Mouse (Mus musculus) neural tube, embryonic 14.5 days (tissue): Measurements from ENCODE around the gene Armh2. TPM values are rescaled to one million over a fixed set of nuclear protein-coding genes. Genes with fewer than 3 reads are reported as not detected.

Experiments used
- ATAC-seq: fragments of 200-750 bp; cut with Nextera tagmentation; 2 replicates; pipeline ENCODE4 v1.8.0; 2017; ENCODE audit warnings: low read depth, mild to moderate bottlenecking, moderate TSS enrichment, moderate library complexity
- H3K27ac ChIP-seq: fragments of 300-500 bp; sonication (generic); 2 replicates; pipeline ENCODE4 v1.5.1; 2014; ENCODE audit warnings: low read depth, mild to moderate bottlenecking, control low read depth, low read length, moderate library complexity, mixed read lengths
- H3K27me3 ChIP-seq: fragments of 300-500 bp; sonication (generic); 2 replicates; pipeline ENCODE4 v1.6.1; 2014; ENCODE audit warnings: low read length; ENCODE audit not compliant: control insufficient read depth, insufficient read depth
- H3K36me3 ChIP-seq: fragments of 300-500 bp; sonication (generic); 2 replicates; pipeline ENCODE4 v1.6.1; 2014; ENCODE audit warnings: low read length, mixed read lengths; ENCODE audit not compliant: control insufficient read depth, insufficient read depth
- H3K4me1 ChIP-seq: fragments of 300-500 bp; sonication (generic); 2 replicates; pipeline ENCODE4 v1.6.1; 2014; ENCODE audit warnings: low read length; ENCODE audit not compliant: control insufficient read depth, insufficient read depth
- H3K4me2 ChIP-seq: fragments of 300-500 bp; sonication (generic); 2 replicates; pipeline ENCODE4 v1.6.1; 2014; ENCODE audit warnings: mild to moderate bottlenecking, low read depth, low read length, control low read depth
- H3K4me3 ChIP-seq: fragments of 300-500 bp; sonication (generic); 2 replicates; pipeline ENCODE4 v1.5.1; 2014; ENCODE audit warnings: low read depth, low read length, control low read depth, mixed read lengths
- H3K9ac ChIP-seq: fragments of 300-500 bp; sonication (generic); replicated peaks from 2 replicates; pipeline ENCODE4 v1.6.1; 2014; ENCODE audit warnings: low read depth, mild to moderate bottlenecking, control low read depth, low read length, mixed read lengths
- H3K9me3 ChIP-seq: fragments of 300-500 bp; sonication (generic); 2 replicates; pipeline ENCODE4 v1.6.1; 2016; ENCODE audit warnings: low read length; ENCODE audit not compliant: control insufficient read depth
- WGBS: fragments of 180-500 bp; shearing (Covaris S2); extraction: QIAGEN DNeasy Blood & Tissue Kit; methylation state at CpG from one replicate; pipeline ENCODE4 v1.1.7; 2014; 5-methylcytosine and 5-hydroxymethylcytosine counted together
- polyA plus RNA-seq: library from polyadenylated mRNA; unstranded; fragments of >200 nt; fragmentation: Nextera tagmentation; extraction: Ambion mirVana; gene quantifications from 2 replicates; pipeline ENCODE4 v1.2.1, GENCODE M21; 2014

Gene Armh2
- polyA plus RNA-seq, 1 experiment from 2014 or later = not detected

DNA sequence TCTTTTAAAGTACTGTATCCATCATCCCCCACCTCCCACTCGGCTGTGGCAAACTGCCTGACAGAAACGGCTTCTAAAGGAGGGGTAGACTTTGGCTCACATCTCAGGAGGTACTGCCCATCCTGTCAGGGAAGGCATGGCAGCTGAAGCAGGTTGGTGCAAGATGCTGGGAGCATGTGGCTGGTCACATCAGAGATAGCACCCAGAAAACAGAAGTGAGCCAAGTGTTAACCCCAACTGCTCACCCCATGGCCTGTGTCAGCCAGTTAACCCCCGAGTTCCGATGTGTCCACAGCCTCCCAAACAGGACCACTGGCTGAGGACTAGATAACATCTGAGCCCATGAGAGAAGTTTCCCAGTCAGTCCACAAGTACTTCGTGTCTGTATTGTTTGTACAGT is 25.4 kb upstream of the Armh2 start:
- Histone ChIP-seq H3K9ac (no peak overlapping the region), H3K36me3 (peaks cover 15% of the 10 kb centered on the region; the same call in 1 of the 2 replicates), H3K27me3 (no peaks in the 10 kb centered on the region), H3K27ac (no peak overlapping the region), H3K9me3 (no peaks in the 10 kb centered on the region), H3K4me2 (no peak overlapping the region), H3K4me1 (no peaks in the 10 kb centered on the region), H3K4me3 (no peak overlapping the region)
- 60% methylated on average over 5 of the region's 5 CpGs for WGBS
- no peak for ATAC-seq

DNA sequence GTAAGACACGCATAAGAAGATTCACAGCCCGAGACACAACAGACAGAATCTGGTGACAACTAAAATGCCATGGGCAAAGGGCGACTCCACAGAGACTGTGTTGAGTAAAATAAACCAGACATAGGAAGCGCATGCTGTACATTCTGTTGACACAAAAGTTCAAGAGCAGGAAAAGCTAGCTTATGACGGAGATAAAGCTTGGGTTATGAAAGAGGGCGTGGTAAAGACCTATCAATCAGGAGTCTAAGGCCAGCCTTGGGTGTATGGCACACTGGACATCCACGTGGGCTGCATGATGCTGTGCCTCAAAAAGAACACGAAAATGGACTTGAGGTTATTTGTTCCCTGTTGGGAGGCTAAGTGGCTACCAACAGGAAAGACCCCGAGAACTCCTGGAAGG is 24.6 kb upstream of the Armh2 start:
- Histone ChIP-seq H3K36me3 (peaks cover 15% of the 10 kb centered on the region; the same call in 1 of the 2 replicates), H3K9me3 (no peaks in the 10 kb centered on the region), H3K4me2 (no peak overlapping the region), H3K27ac (no peak overlapping the region), H3K27me3 (no peaks in the 10 kb centered on the region), H3K9ac (no peak overlapping the region), H3K4me3 (no peak overlapping the region), H3K4me1 (no peaks in the 10 kb centered on the region)
- no peak for ATAC-seq
- WGBS = 84% methylated on average over 9 of the region's 9 CpGs

DNA sequence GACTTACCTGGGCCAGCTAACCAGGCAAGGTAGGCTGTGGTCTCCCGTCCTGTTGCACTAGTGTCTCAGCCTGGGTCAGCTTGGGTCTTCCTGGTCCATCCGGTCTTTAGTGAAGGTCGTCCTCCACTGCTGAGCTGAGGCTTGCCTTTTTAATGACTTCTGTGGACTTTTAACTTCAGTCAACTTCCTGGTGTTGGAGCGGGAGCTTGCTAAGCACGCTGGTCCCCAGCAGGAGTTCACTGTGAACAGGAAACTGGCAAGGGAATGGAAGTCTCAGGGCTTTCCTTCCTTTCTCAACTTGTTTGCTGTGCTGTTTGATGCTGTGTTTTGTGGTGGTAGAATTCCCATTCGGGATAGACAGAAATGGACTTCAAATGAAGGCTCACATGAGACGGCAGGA is 23.4 kb upstream of the Armh2 start:
- no peak for ATAC-seq
- Histone ChIP-seq H3K9ac (no peak overlapping the region), H3K9me3 (no peaks in the 10 kb centered on the region), H3K27ac (no peak overlapping the region), H3K4me1 (no peaks in the 10 kb centered on the region), H3K4me2 (no peak overlapping the region), H3K4me3 (no peak overlapping the region), H3K27me3 (no peaks in the 10 kb centered on the region), H3K36me3 (peaks cover 15% of the 10 kb centered on the region; the same call in 1 of the 2 replicates)
- WGBS = 77% methylated on average over 7 of the region's 7 CpGs

DNA sequence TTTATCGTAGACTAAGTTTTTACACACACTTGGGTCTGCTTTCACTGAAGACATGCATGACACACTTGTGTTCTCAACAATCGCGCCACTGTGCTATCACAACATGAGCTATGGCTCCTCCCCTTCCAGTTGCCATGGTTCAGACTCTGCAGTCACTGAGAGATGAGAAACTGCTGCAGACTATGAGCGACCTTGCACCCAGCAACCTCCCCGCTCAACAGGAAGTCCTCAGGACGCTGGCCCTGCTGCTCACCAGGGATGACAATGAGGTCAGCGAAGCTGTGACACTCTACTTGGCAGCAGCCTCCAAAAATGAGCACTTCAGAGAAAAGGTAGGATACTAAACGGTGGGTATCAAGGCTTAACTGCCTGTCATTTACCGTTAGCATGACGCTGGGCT is 19.5 kb upstream of the Armh2 start:
- Histone ChIP-seq H3K27me3 (no peaks in the 10 kb centered on the region), H3K4me1 (no peaks in the 10 kb centered on the region), H3K9me3 (no peaks in the 10 kb centered on the region), H3K36me3 (peaks cover 8% of the 10 kb centered on the region; the same call in 1 of the 2 replicates), H3K4me2 (no peak overlapping the region), H3K27ac (no peak overlapping the region), H3K4me3 (no peak overlapping the region), H3K9ac (no peak overlapping the region)
- ATAC-seq = no peak
- 77% methylated on average over 10 of the region's 10 CpGs for WGBS

DNA sequence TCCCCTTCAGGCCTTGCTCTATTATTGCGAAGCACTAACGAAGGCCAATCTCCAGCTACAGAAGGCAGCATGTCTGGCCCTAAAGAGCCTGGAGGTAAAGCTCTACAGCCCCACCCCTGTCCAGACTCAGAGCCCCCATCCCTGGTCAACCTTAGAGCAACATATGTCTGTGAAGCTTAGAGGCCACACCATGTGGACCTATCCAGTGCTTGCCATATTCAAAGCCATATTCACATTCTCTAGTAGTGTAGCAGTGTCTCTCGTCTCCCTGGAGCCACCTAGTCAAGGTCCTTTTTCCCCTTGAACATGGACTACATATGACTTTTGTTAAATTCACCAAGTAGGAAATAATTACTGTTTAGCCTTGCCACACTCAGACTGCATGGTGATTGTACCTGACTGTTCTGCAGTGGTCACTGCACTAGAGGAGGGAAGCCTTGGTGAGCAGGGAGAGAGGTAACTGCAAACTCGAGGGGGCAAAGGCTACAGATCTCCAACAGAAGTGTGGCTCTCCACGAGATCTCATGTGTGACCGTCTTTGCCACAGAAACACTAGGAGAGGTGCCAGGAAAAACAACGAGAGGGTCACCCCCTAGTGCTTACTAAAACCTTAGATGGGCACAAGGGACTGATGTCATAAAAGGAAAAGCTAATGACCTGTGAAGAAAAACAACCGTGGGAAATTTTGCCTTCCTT is 17.2 kb upstream of the Armh2 start:
- no peaks in the 10 kb centered on the region for H3K27me3 ChIP-seq
- H3K27ac ChIP-seq = no peak overlapping the region
- no peak overlapping the region for H3K9ac ChIP-seq
- 54% methylated on average over 8 of the region's 8 CpGs for WGBS
- H3K9me3 ChIP-seq = no peaks in the 10 kb centered on the region
- no peaks in the 10 kb centered on the region for H3K4me1 ChIP-seq
- no peak for ATAC-seq
- H3K36me3 ChIP-seq = peaks cover 5% of the 10 kb centered on the region; the same call in 1 of the 2 replicates
- H3K4me2 ChIP-seq = no peak overlapping the region
- H3K4me3 ChIP-seq = no peak overlapping the region

DNA sequence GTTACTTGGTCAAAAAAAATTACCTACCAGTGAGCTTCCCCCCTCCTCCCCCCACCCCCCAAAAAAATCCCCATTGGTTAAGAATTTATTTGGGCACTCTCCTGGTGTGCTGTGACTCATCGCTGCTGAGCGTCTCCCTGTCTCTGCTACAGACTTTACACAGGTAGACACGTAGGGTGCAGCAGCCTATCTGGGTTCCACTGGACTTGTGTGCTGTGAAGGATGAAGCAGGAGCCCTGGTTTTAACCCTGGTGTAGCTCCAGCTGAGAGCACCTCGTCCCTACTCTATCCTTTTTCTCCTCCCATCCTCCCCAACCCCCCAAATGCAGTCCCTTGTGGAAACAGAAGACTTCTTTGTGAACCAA is 16.7 kb upstream of the Armh2 start:
- Histone ChIP-seq H3K36me3 (peaks cover 5% of the 10 kb centered on the region; the same call in 1 of the 2 replicates), H3K4me1 (no peaks in the 10 kb centered on the region), H3K27ac (no peak overlapping the region), H3K27me3 (no peaks in the 10 kb centered on the region), H3K4me2 (no peak overlapping the region), H3K9me3 (no peaks in the 10 kb centered on the region), H3K4me3 (no peak overlapping the region), H3K9ac (no peak overlapping the region)
- no peak for ATAC-seq
- WGBS = 44% methylated on average over 4 of the region's 4 CpGs

DNA sequence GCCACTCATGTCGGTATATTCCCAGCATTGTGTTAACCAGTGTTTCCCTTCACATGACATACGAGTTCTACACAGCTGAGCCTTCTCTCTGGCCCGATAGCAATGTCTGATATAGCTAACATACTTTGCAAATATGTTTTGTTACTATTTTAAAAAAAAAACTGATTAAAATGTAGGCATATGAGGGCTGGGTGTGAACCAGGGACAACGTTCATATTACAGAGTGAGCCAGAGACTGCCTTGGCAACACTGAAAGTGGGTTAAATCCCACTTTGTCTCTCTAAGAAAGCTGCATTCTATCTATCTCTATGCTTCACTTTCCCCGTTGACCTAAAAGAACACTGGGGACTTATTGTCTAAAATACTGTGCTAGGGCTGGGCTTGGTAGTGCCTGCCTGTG is 11.9 kb upstream of the Armh2 start:
- no peak overlapping the region for H3K4me2 ChIP-seq
- H3K9me3 ChIP-seq = no peaks in the 10 kb centered on the region
- peaks cover 5% of the 10 kb centered on the region; the same call in 1 of the 2 replicates for H3K36me3 ChIP-seq
- H3K27me3 ChIP-seq = no peaks in the 10 kb centered on the region
- whole genome bisulfite sequencing = 93% methylated on average over 5 of the region's 5 CpGs
- no peak overlapping the region for H3K4me3 ChIP-seq
- H3K4me1 ChIP-seq = no peaks in the 10 kb centered on the region
- no peak for ATAC-seq
- no peak overlapping the region for H3K9ac ChIP-seq
- no peak overlapping the region for H3K27ac ChIP-seq

DNA sequence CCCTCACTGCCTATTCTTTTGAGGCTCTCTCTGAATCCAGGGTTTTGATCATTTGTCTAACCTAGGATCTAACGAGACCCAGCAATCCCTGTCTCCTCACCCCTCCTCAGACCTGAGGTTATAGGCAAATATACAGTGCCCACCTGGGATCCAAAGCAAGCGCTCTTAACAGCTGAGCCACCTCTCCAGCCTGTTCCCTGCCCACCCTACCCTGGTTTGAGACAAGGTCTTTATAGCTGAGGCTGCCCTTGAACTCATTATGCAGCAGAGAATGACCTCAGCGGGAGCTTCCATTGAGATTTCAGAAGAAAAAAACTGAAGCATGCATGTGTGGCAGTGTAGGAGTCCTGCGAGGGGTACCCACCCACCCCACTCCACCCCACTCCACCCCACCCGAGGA is 6.5 kb upstream of the Armh2 start:
- no peak for ATAC-seq
- Histone ChIP-seq H3K36me3 (no peaks in the 10 kb centered on the region), H3K9ac (no peak overlapping the region), H3K9me3 (no peaks in the 10 kb centered on the region), H3K27ac (no peak overlapping the region), H3K4me2 (no peak overlapping the region), H3K27me3 (no peaks in the 10 kb centered on the region), H3K4me3 (no peak overlapping the region), H3K4me1 (no peaks in the 10 kb centered on the region)
- 90% methylated on average over 5 of the region's 5 CpGs for WGBS

DNA sequence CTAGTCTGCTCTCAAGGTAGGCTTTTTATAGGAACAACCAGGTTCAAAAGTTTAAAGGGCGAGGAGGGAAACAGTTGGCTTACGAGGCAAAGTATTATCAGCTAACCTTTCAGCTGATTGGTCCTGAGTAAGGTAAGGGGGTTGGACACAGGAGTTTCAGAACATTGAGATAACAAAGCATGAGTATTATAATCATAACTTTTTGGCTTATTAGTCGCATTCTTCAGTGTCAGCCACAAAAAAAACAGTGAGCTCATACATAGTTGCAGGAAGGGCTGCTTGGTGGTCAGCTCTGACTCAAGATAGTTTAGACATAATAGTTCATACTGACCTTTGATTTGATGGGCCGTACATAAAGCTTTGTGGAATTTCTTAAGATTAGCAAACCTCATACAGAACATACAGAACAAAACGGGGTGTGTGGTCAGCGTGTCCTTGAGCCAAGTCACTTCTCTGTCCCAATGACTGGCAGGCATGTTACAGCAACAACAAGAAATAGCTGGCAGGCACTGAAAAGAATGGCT is 5.4 kb upstream of the Armh2 start:
- H3K36me3 ChIP-seq = no peaks in the 10 kb centered on the region
- 88% methylated on average over 6 of the region's 6 CpGs for WGBS
- no peak overlapping the region for H3K4me2 ChIP-seq
- no peaks in the 10 kb centered on the region for H3K4me1 ChIP-seq
- ATAC-seq = no peak
- H3K9ac ChIP-seq = no peak overlapping the region
- H3K9me3 ChIP-seq = no peaks in the 10 kb centered on the region
- H3K27me3 ChIP-seq = no peaks in the 10 kb centered on the region
- no peak overlapping the region for H3K4me3 ChIP-seq
- H3K27ac ChIP-seq = no peak overlapping the region
